10 mouse cellular contexts compared by ENCODE assay signal in the genomic region with DNA sequence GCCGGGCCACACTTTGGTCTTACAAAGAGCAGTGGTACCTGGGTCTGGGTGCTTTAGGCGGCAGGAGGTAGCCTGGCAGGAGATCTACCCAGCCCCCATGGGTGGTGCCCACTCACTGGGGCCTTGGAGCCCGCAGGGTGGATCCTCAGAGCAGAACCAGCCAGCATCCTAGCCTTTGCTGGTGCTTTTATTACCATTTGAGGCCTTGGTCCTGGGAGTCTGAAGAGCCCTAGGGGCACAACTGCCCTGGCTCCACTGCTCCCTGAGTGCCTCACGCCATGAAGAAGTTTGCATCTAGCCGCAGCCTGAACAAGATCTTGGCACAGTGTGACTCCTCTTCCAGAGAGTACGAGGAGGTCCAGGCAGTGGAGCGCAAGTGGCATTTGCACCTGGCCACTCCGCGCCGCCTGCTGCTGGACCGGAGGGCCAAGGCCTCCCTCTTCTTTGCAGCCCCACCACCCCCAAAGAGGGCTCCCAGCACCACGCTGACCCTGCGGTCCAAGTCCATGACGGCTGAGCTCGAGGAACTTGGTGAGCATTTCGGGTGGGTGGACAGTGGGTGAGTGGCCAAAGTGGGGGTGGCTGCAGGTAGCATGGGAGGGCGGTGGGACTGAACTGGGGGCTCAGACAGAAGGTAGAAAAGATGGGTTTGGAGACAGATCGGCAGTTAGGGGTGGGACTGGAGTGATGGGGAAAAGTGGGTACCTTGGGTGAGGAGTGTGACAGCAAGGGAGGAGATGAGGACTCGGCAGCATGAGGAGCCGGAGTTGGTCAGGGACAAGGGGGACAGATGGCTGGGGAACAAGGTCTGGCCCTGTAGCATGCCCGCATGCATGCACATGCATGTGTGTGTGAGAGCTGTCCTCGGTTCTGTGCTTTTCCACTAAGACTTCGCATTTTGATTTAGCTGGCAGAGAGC. TPM values are rescaled to one million over a fixed set of nuclear protein-coding genes. Genes with fewer than 3 reads are reported as not detected.
DNase-seq lines count a peak whose midpoint lies in the region; ATAC-seq and TF ChIP-seq lines count a peak whose summit lies in the region.
"Had no signal": no experiment of that assay in that cellular context is flagged by ENCODE, and none has a peak within 500 bp of the region (broad histone marks: within the 10 kb centered on the region; RNA-seq: fewer than 3 reads in every experiment).

No protein-coding gene starts in this region.

- H3K4me3 ChIP-seq in kidney, embryonic 14.5 days (ENCODE audit: low read length) = peak overlapping the region; percentile 7; the same call in 1 of the 2 replicates
- peak overlapping the region; percentile 52 for H3K4me3 ChIP-seq in hindbrain, embryonic 13.5 days
- peak overlapping the region; percentile 46 for H3K4me3 ChIP-seq in midbrain, postnatal 0 days (ENCODE audit: low read depth, low read length)
- no peak overlapping the region for H3K4me3 ChIP-seq in gastrocnemius, adult 2 months
- H3K4me3 ChIP-seq in liver, postnatal 0 days (ENCODE audit: low read depth, low read length) = no peak overlapping the region
- H3K4me3 ChIP-seq: megakaryocyte, embryonic 14.5 days had no signal

- no peak overlapping the region for H3K9ac ChIP-seq in kidney, embryonic 14.5 days (ENCODE audit: low read depth, low read length)
- peak overlapping the region; percentile 82 for H3K9ac ChIP-seq in hindbrain, embryonic 13.5 days
- H3K9ac ChIP-seq in midbrain, postnatal 0 days (replicated peaks; ENCODE audit: low read length, poor library complexity, severe bottlenecking) = peak overlapping the region; percentile 65
- H3K9ac ChIP-seq in liver, postnatal 0 days (replicated peaks) = no peak overlapping the region

- peak overlapping the region; percentile 29 for H3K4me2 ChIP-seq in kidney, embryonic 14.5 days (replicated peaks; ENCODE audit: low read depth, low read length)
- peak overlapping the region; percentile 84 for H3K4me2 ChIP-seq in hindbrain, embryonic 13.5 days
- peak overlapping the region; percentile 50 for H3K4me2 ChIP-seq in midbrain, postnatal 0 days (ENCODE audit: low read depth, low read length, poor library complexity, severe bottlenecking)
- H3K4me2 ChIP-seq in liver, postnatal 0 days (ENCODE audit: low read depth, low read length) = no peak overlapping the region

- peaks cover 5% of the 10 kb centered on the region; the same call in 1 of the 2 replicates for H3K36me3 ChIP-seq in kidney, embryonic 14.5 days (ENCODE audit: control insufficient read depth, insufficient read depth, low read length)
- peaks cover 6% of the 10 kb centered on the region; the same call in 1 of the 2 replicates for H3K36me3 ChIP-seq in hindbrain, embryonic 13.5 days
- peaks cover 4% of the 10 kb centered on the region; the same call in 1 of the 2 replicates for H3K36me3 ChIP-seq in midbrain, postnatal 0 days (ENCODE audit: insufficient read depth, low read length)
- H3K36me3 ChIP-seq in liver, postnatal 0 days (replicated peaks; ENCODE audit: insufficient read depth, low read length) = no peaks in the 10 kb centered on the region

- DNase-seq in kidney, adult 9 months = no peak
- DNase-seq in cerebellum, adult 9-10 months = peak; percentile 61
- DNase-seq in midbrain, postnatal 0 days (ENCODE audit: low spot score) = no peak
- DNase-seq in gastrocnemius, adult 2 months = no peak
- DNase-seq in liver, postnatal 0 days = no peak
- no peak for DNase-seq in gastrocnemius, postnatal 14 days

- H3K4me1 ChIP-seq in kidney, embryonic 14.5 days (ENCODE audit: control insufficient read depth, insufficient read depth, low read length) = peaks cover 5% of the 10 kb centered on the region; the same call in 1 of the 2 replicates
- H3K4me1 ChIP-seq in hindbrain, embryonic 13.5 days (replicated peaks) = peaks cover 37% of the 10 kb centered on the region
- H3K4me1 ChIP-seq in midbrain, postnatal 0 days (ENCODE audit: insufficient read depth, low read length) = peaks cover 15% of the 10 kb centered on the region; the same call in 1 of the 2 replicates
- H3K4me1 ChIP-seq in liver, postnatal 0 days (ENCODE audit: insufficient read depth) = no peaks in the 10 kb centered on the region

- no peak for TF ChIP-seq CTCF in midbrain, postnatal 0 days (IDR thresholded peaks at IDR 0.05)
- no peak for TF ChIP-seq CTCF in gastrocnemius, adult 2 months (IDR thresholded peaks at IDR 0.05)
- no peak for TF ChIP-seq CTCF in liver, postnatal 0 days (IDR thresholded peaks at IDR 0.05; ENCODE audit: low read depth)

- WGBS in kidney, embryonic 14.5 days = 77% methylated on average over 23 of the region's 23 CpGs
- 67% methylated on average over 23 of the region's 23 CpGs for WGBS in hindbrain, embryonic 13.5 days
- 60% methylated on average over 23 of the region's 23 CpGs for WGBS in midbrain, postnatal 0 days
- WGBS in liver, postnatal 0 days (ENCODE audit: insufficient replicate concordance) = 84% methylated on average over 23 of the region's 23 CpGs

- H3K27me3 ChIP-seq in kidney, embryonic 14.5 days (ENCODE audit: control insufficient read depth, insufficient read depth, low read length) = 0 out of 2 replicates have a peak, but pooled peaks cover 7% of the 10 kb centered on the region
- no peaks in the 10 kb centered on the region for H3K27me3 ChIP-seq in hindbrain, embryonic 13.5 days
- H3K27me3 ChIP-seq in midbrain, postnatal 0 days (ENCODE audit: insufficient read depth, low read length) = no peaks in the 10 kb centered on the region
- no peaks in the 10 kb centered on the region for H3K27me3 ChIP-seq in liver, postnatal 0 days (ENCODE audit: insufficient read depth, low read length)
- H3K27me3 ChIP-seq: megakaryocyte, embryonic 14.5 days had no signal

- no peak for ATAC-seq in kidney, embryonic 14.5 days (ENCODE audit: low FRiP score, low TSS enrichment)
- peak; percentile 47 for ATAC-seq in hindbrain, embryonic 13.5 days (ENCODE audit: low FRiP score)
- ATAC-seq in midbrain, postnatal 0 days (ENCODE audit: low FRiP score) = peak; percentile 33
- ATAC-seq in liver, postnatal 0 days = no peak

- no peak overlapping the region for H3K27ac ChIP-seq in kidney, embryonic 14.5 days (ENCODE audit: low read depth, low read length)
- H3K27ac ChIP-seq in hindbrain, embryonic 13.5 days = peak overlapping the region; percentile 91
- H3K27ac ChIP-seq in midbrain, postnatal 0 days (ENCODE audit: low read depth, low read length) = peak overlapping the region; percentile 86
- H3K27ac ChIP-seq in gastrocnemius, adult 2 months = no peak overlapping the region
- no peak overlapping the region for H3K27ac ChIP-seq in liver, postnatal 0 days (ENCODE audit: low read depth)

- H3K9me3 ChIP-seq in kidney, embryonic 14.5 days (ENCODE audit: control insufficient read depth, low read length) = no peaks in the 10 kb centered on the region
- no peaks in the 10 kb centered on the region for H3K9me3 ChIP-seq in hindbrain, embryonic 13.5 days
- H3K9me3 ChIP-seq in midbrain, postnatal 0 days (ENCODE audit: low read length) = no peaks in the 10 kb centered on the region
- no peaks in the 10 kb centered on the region for H3K9me3 ChIP-seq in liver, postnatal 0 days (ENCODE audit: low read length)
- H3K9me3 ChIP-seq: megakaryocyte, embryonic 14.5 days had no signal

- TF ChIP-seq EP300 in liver, postnatal 0 days (IDR thresholded peaks at IDR 0.05; ENCODE audit: low read depth) = no peak

- intact Hi-C loops in gastrocnemius, adult 2 months (cut with DNase I) = loop anchor here (10.0 kb wide), 1 partner anchor 178 kb away; a partner anchor contains a TSS
- intact Hi-C loops in gastrocnemius, postnatal 14 days (cut with DNase I; ENCODE audit: low total_unique reads) = no loop called here

RNA-seq across cellular contexts. Expression of a gene that starts 33.8 kb away (rescaled TPM):
- polyA plus RNA-seq in kidney, embryonic 14.5 days (2014; fragmentation: Nextera tagmentation; extraction: Ambion mirVana) = 2.5 and 3.0 TPM in 2 replicates
- polyA plus RNA-seq in hindbrain, embryonic 13.5 days (2015; fragmentation: Nextera tagmentation; extraction: Ambion mirVana) = 11.0 and 12.1 TPM in 2 replicates
- 61.5 and 63.2 TPM in 2 replicates for total RNA-seq in midbrain, postnatal 0 days (2014; rRNA removed)
- polyA plus RNA-seq in midbrain, postnatal 0 days (2015; fragmentation: Nextera tagmentation; extraction: Ambion mirVana) = 8.1 and 12.6 TPM in 2 replicates
- total RNA-seq in gastrocnemius, adult 2 months (2021) = 10 to 100 TPM; 12.2 to 20.4 TPM
- polyA plus RNA-seq in liver, postnatal 0 days (2015; fragmentation: Nextera tagmentation; extraction: Ambion mirVana) = 0.27 and 0.81 TPM in 2 replicates
- 10 to 100 TPM; 15.2 to 25.8 TPM for total RNA-seq in gastrocnemius, postnatal 14 days (2021)

RNA-seq across cellular contexts. Expression of a gene that starts 34.9 kb away (rescaled TPM):
- 0.32 TPM in 1 of 2 replicates, not detected in the other for polyA plus RNA-seq in kidney, embryonic 14.5 days (2014; fragmentation: Nextera tagmentation; extraction: Ambion mirVana)
- 1.5 and 2.0 TPM in 2 replicates for polyA plus RNA-seq in hindbrain, embryonic 13.5 days (2015; fragmentation: Nextera tagmentation; extraction: Ambion mirVana)
- 1.7 and 3.5 TPM in 2 replicates for total RNA-seq in midbrain, postnatal 0 days (2014; rRNA removed)
- 2.0 and 3.1 TPM in 2 replicates for polyA plus RNA-seq in midbrain, postnatal 0 days (2015; fragmentation: Nextera tagmentation; extraction: Ambion mirVana)
- under 1 TPM in 1 of 2 experiments, not detected in 1; 0.23 TPM for total RNA-seq in gastrocnemius, adult 2 months (2021)
- 0.09 TPM in 1 of 2 replicates, not detected in the other for polyA plus RNA-seq in liver, postnatal 0 days (2015; fragmentation: Nextera tagmentation; extraction: Ambion mirVana)
- total RNA-seq in gastrocnemius, postnatal 14 days (2021) = under 1 TPM; 0.14 to 0.16 TPM
- total RNA-seq: gastrocnemius, adult 18-20 months had no signal

RNA-seq across cellular contexts. Expression of a gene that starts 56.0 kb away (rescaled TPM):
- 11.1 and 12.1 TPM in 2 replicates for polyA plus RNA-seq in kidney, embryonic 14.5 days (2014; fragmentation: Nextera tagmentation; extraction: Ambion mirVana)
- 19.7 and 21.2 TPM in 2 replicates for polyA plus RNA-seq in hindbrain, embryonic 13.5 days (2015; fragmentation: Nextera tagmentation; extraction: Ambion mirVana)
- 31.0 and 34.0 TPM in 2 replicates for total RNA-seq in midbrain, postnatal 0 days (2014; rRNA removed)
- 32.4 and 37.1 TPM in 2 replicates for polyA plus RNA-seq in midbrain, postnatal 0 days (2015; fragmentation: Nextera tagmentation; extraction: Ambion mirVana)
- total RNA-seq in gastrocnemius, adult 2 months (2021) = 1 to 10 TPM; 3.0 to 4.6 TPM
- polyA plus RNA-seq in liver, postnatal 0 days (2015; fragmentation: Nextera tagmentation; extraction: Ambion mirVana) = 4.7 and 5.5 TPM in 2 replicates
- 1 to 10 TPM; 7.2 to 7.4 TPM for total RNA-seq in gastrocnemius, postnatal 14 days (2021)

RNA-seq across cellular contexts. Expression of a gene that starts 58.5 kb away (rescaled TPM):
- 66.2 and 66.9 TPM in 2 replicates for polyA plus RNA-seq in kidney, embryonic 14.5 days (2014; fragmentation: Nextera tagmentation; extraction: Ambion mirVana)
- polyA plus RNA-seq in hindbrain, embryonic 13.5 days (2015; fragmentation: Nextera tagmentation; extraction: Ambion mirVana) = 72.5 and 73.7 TPM in 2 replicates
- total RNA-seq in midbrain, postnatal 0 days (2014; rRNA removed) = 48.2 and 49.7 TPM in 2 replicates
- 68.1 and 70.1 TPM in 2 replicates for polyA plus RNA-seq in midbrain, postnatal 0 days (2015; fragmentation: Nextera tagmentation; extraction: Ambion mirVana)
- 1 to 10 TPM; 2.3 to 2.7 TPM for total RNA-seq in gastrocnemius, adult 2 months (2021)
- 2.8 and 3.2 TPM in 2 replicates for polyA plus RNA-seq in liver, postnatal 0 days (2015; fragmentation: Nextera tagmentation; extraction: Ambion mirVana)
- 1 to 10 TPM; 3.7 to 4.3 TPM for total RNA-seq in gastrocnemius, postnatal 14 days (2021)

Comparison
In these comparisons a context has a peak if more than half of its experiments do, and no peak if none do; other contexts are left out.
1. ATAC-seq: peak in hindbrain, embryonic 13.5 days (single experiment) and midbrain, postnatal 0 days (single experiment); none in kidney, embryonic 14.5 days (single experiment) and liver, postnatal 0 days (single experiment).
2. H3K27ac ChIP-seq: peak in hindbrain, embryonic 13.5 days (single experiment) and midbrain, postnatal 0 days (single experiment); none in kidney, embryonic 14.5 days (single experiment), gastrocnemius, adult 2 months (single experiment) and liver, postnatal 0 days (single experiment).
3. H3K4me3 ChIP-seq: peak in kidney, embryonic 14.5 days (single experiment), hindbrain, embryonic 13.5 days (single experiment) and midbrain, postnatal 0 days (single experiment); none in gastrocnemius, adult 2 months (single experiment) and liver, postnatal 0 days (single experiment).
4. H3K9ac ChIP-seq: peak in hindbrain, embryonic 13.5 days (single experiment) and midbrain, postnatal 0 days (single experiment); none in kidney, embryonic 14.5 days (single experiment) and liver, postnatal 0 days (single experiment).